Mouse (Mus musculus) ovary, postnatal 14 days (tissue): ENCODE data around the gene Oas2.

Experiments
- DNase-seq: peaks from one replicate; pipeline ENCODE4 v3.0.0; 2022; ENCODE audit warnings: low spot score

The Oas2 gene

GRCm38 (mm10) chr5:120694695-120695074 is 55.0 kb downstream of the Oas2 start:
- DNase-seq, result no peak

- no peak for DNase-seq
Measured at GRCm38 (mm10) chr5:120693931-120694694, 55.5 kb downstream of the Oas2 start.

- no peak for DNase-seq
Measured at GRCm38 (mm10) chr5:120692034-120692433, 57.6 kb downstream of the Oas2 start.

GRCm38 (mm10) chr5:120690417-120690816 is 59.2 kb downstream of the Oas2 start:
- DNase-seq, result no peak

- no peak for DNase-seq
Measured at GRCm38 (mm10) chr5:120688434-120688833, 61.2 kb downstream of the Oas2 start.

DNA sequence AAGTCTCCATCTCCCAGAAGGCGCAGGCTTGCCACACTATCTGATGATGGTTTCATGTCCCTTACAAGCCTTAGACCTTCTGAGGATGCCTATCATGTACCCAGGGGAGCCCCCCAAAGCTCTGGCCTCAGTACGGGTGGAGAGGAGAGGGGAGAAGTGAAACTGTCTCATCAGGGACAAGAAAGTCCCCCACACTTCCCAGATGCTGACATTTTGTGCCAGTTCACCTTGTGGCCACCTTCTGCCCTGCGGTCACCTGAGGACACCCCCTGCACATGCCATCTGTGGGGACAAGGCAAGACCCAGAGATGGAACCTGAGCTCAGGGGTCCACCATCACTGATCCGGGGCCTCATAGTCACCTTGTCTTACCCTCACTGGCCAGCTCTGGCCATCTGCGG is 61.8 kb downstream of the Oas2 start:
- no peak for DNase-seq

- no peak for DNase-seq
Measured at GRCm38 (mm10) chr5:120687484-120687851, 62.2 kb downstream of the Oas2 start.

DNA sequence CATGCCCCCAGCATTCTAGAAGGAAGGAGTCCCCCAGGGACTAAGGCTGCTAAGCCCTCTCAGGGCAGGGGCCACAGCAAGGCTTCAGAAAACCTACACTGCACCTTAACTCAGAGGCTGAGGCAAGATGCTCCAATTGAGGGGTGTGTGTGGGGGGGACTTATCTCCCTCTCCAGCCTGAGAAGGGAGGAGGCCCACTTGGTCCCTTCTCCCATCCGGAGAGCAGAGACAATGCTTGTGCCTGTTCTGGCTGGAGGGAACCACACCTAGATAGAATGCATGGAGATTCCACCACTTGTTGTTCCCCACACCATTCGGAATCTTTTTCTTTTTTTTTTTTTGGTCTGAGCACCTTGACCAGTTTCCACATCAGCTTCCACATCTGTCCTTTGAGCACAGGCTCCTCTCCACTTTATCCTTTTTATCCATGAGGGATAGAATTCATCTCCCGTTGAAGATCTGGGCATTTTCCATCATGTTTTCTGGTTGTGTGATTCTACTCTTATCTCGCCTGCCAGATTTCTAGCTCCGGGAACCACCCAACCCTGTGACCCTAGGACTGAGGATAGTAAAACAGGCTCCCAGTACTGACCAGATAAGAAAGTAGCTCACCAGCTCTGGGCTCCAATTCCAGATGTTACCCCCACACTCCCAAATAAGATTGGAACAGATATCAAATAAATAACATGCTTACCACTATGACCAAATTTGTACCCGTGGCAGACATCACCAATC is 62.7 kb downstream of the Oas2 start:
- DNase-seq, result no peak

DNA sequence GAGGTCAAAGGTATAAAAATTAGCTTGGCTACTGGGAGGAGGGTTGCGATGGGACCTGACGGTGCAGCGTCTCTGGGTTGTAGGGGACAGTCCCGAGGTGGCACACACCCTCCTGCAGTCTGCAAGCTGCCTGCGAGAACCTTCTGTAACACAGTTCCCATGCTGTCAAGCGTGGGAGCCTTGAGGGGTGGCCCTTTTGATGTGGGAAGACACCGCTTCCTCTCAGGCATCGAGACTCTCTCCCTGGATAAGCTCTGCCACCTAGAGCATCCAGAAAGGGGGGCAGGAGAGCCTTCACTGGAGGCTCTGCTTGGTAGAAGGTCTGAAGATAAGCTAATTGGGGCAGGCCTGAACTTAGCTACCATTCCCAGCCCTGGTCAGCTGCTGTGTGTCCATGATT is 64.0 kb downstream of the Oas2 start:
- no peak for DNase-seq

- no peak for DNase-seq
Measured at GRCm38 (mm10) chr5:120682982-120683771, 66.5 kb downstream of the Oas2 start.

DNA sequence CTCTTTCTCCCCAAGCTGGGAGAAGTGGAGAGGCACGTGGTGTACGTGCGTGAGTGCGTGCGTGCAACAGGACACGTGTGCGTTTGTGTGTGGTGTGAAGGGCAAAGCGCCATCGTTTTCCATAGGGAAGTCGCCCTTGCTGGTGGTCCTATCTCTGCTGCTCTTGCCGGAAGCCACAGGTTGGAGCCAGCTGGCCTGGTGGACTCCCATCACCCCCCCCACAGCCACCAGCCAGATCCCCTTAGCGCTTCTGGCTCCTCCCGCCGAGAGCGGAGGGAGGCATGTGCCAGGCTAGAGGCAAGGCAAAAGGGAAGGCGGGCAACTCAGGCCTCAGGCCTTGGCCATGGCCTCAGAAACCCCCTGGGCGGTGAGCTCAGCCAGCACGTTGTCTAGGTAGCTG is 68.7 kb downstream of the Oas2 start:
- DNase-seq, result no peak
